Comparison of ENCODE assay signal across 29 mouse cellular contexts in the genomic region with DNA sequence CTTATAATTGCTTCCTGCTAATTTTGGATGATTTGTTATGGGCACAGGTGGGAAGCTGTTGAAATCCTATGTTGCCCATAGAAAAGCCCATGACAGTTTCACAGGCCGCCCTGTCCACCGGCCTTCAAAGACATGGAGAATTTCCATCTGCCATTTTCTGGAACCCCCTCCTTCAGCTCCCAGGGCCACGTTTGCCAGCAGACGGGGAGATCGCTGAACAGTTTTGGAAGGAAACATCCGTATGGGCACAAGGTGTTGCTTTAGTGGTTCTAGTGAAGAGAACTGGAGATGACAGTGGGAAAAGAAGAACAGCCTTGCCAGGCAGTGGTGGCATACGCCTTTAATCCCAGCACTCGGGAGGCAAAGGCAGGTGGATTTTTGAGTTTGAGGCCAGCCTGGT.
"Had no signal": no experiment of that assay in that cellular context is flagged by ENCODE, and none has a peak within 500 bp of the region (broad histone marks: within the 10 kb centered on the region; RNA-seq: fewer than 3 reads in every experiment).

No protein-coding gene starts in this region.

- H3K4me3 ChIP-seq: heart, embryonic 12.5 days; heart, embryonic 13.5 days; heart, embryonic 15.5 days; hindbrain, embryonic 10.5 days; hindbrain, embryonic 12.5 days; hindbrain, embryonic 13.5 days; hindbrain, embryonic 15.5 days; intestine, embryonic 15.5 days; kidney, embryonic 15.5 days; layer of hippocampus, adult 2 months; left cerebral cortex, adult 2 months had no signal

- H3K27me3 ChIP-seq: heart, embryonic 12.5 days; heart, embryonic 13.5 days; heart, embryonic 15.5 days; hindbrain, embryonic 12.5 days; hindbrain, embryonic 13.5 days; hindbrain, embryonic 15.5 days; intestine, embryonic 15.5 days; kidney, embryonic 15.5 days had no signal

- H3K4me1 ChIP-seq: heart, embryonic 12.5 days; heart, embryonic 13.5 days; heart, embryonic 15.5 days; hindbrain, embryonic 10.5 days; hindbrain, embryonic 12.5 days; hindbrain, embryonic 13.5 days; hindbrain, embryonic 15.5 days; intestine, embryonic 15.5 days; kidney, embryonic 15.5 days had no signal

- H3K9me3 ChIP-seq: heart, embryonic 13.5 days; heart, embryonic 15.5 days; hindbrain, embryonic 13.5 days; hindbrain, embryonic 15.5 days; intestine, embryonic 15.5 days; kidney, embryonic 15.5 days had no signal

- H3K27ac ChIP-seq: heart, embryonic 13.5 days; heart, embryonic 15.5 days; hindbrain, embryonic 10.5 days; hindbrain, embryonic 12.5 days; hindbrain, embryonic 13.5 days; hindbrain, embryonic 14.5 days; hindbrain, embryonic 15.5 days; hindbrain, postnatal 0 days; intestine, embryonic 15.5 days; kidney, embryonic 15.5 days; kidney, postnatal 0 days; layer of hippocampus, adult 2 months; left cerebral cortex, adult 2 months had no signal

- DNase-seq: heart, postnatal 10 days; heart, postnatal 36 days; heart, postnatal 4 days; kidney, adult 11 months; kidney, adult 18-20 months; kidney, adult 2 months; kidney, adult 8-10 months; kidney, adult 9 months; kidney, postnatal 10 days; kidney, postnatal 14 days; kidney, postnatal 25 days; kidney, postnatal 36 days; kidney, postnatal 4 days; layer of hippocampus, adult 9-11 months; layer of hippocampus, postnatal 36 days had no signal

- H3K36me3 ChIP-seq: heart, embryonic 12.5 days; heart, embryonic 13.5 days; heart, embryonic 15.5 days; hindbrain, embryonic 10.5 days; hindbrain, embryonic 12.5 days; hindbrain, embryonic 13.5 days; hindbrain, embryonic 15.5 days; intestine, embryonic 15.5 days; kidney, embryonic 15.5 days had no signal
